Comparison of ENCODE assay signal across 17 mouse cellular contexts in genomic region chr12:110458667-110459066, GRCm38 (mm10). TPM values are rescaled to one million over a fixed set of nuclear protein-coding genes. Genes with fewer than 3 reads are reported as not detected.
A peak's percentile ranks its signal among the peaks of the same experiment; 100 is the strongest.
DNase-seq lines count a peak whose midpoint lies in the region; ATAC-seq and TF ChIP-seq lines count a peak whose summit lies in the region.
"Had no signal": no experiment of that assay in that cellular context is flagged by ENCODE, and none has a peak within 500 bp of the region (broad histone marks: within the 10 kb centered on the region; RNA-seq: fewer than 3 reads in every experiment).

No protein-coding gene starts in this region.

- H3K27me3 ChIP-seq in forebrain, postnatal 0 days (ENCODE audit: insufficient read depth, low read length) = no peaks in the 10 kb centered on the region
- H3K27me3 ChIP-seq in forebrain, embryonic 13.5 days = no peaks in the 10 kb centered on the region
- no peaks in the 10 kb centered on the region for H3K27me3 ChIP-seq in liver, embryonic 11.5 days (replicated peaks; ENCODE audit: control insufficient read depth, insufficient read depth, low read length)
- no peaks in the 10 kb centered on the region for H3K27me3 ChIP-seq in kidney, embryonic 14.5 days (ENCODE audit: control insufficient read depth, insufficient read depth, low read length)
- H3K27me3 ChIP-seq: embryonic facial prominence, embryonic 15.5 days; hindbrain, embryonic 15.5 days; stomach, embryonic 15.5 days had no signal

- WGBS in forebrain, postnatal 0 days = 80% methylated on average over 6 of the region's 6 CpGs
- WGBS in forebrain, embryonic 13.5 days = 92% methylated on average over 6 of the region's 6 CpGs
- 53% methylated on average over 6 of the region's 6 CpGs for WGBS in liver, embryonic 11.5 days
- WGBS in kidney, embryonic 14.5 days = 85% methylated on average over 6 of the region's 6 CpGs

- no peak overlapping the region for H3K9ac ChIP-seq in forebrain, postnatal 0 days
- H3K9ac ChIP-seq in forebrain, embryonic 13.5 days = no peak overlapping the region
- no peak overlapping the region for H3K9ac ChIP-seq in liver, embryonic 11.5 days (ENCODE audit: low read depth, low read length)
- no peak overlapping the region for H3K9ac ChIP-seq in kidney, embryonic 14.5 days (ENCODE audit: low read depth, low read length)
- H3K9ac ChIP-seq: embryonic facial prominence, embryonic 15.5 days; hindbrain, embryonic 15.5 days; stomach, embryonic 15.5 days had no signal

- 0 out of 2 replicates have a peak overlapping the region, but pooled peaks have one; percentile 29 for H3K27ac ChIP-seq in forebrain, postnatal 0 days (ENCODE audit: low read depth, low read length)
- no peak overlapping the region for H3K27ac ChIP-seq in forebrain, embryonic 13.5 days
- peak overlapping the region; percentile 7; the same call in 1 of the 2 replicates for H3K27ac ChIP-seq in liver, embryonic 11.5 days (ENCODE audit: low read depth, low read length)
- H3K27ac ChIP-seq in kidney, embryonic 14.5 days (ENCODE audit: low read depth, low read length) = no peak overlapping the region
- H3K27ac ChIP-seq: embryonic facial prominence, embryonic 15.5 days; heart, embryonic 10.5 days; hindbrain, embryonic 15.5 days; stomach, embryonic 15.5 days had no signal

- intact Hi-C loops in left cerebral cortex, postnatal 25 days (cut with DNase I) = loop anchor here (5.0 kb wide), 1 partner anchor 99 kb away; no protein-coding TSS in a partner anchor

- H3K9me3 ChIP-seq in forebrain, postnatal 0 days (ENCODE audit: low read length) = no peaks in the 10 kb centered on the region
- no peaks in the 10 kb centered on the region for H3K9me3 ChIP-seq in forebrain, embryonic 13.5 days (replicated peaks)
- no peaks in the 10 kb centered on the region for H3K9me3 ChIP-seq in liver, embryonic 11.5 days (ENCODE audit: control insufficient read depth, low read length)
- H3K9me3 ChIP-seq in kidney, embryonic 14.5 days (ENCODE audit: control insufficient read depth, low read length) = no peaks in the 10 kb centered on the region
- H3K9me3 ChIP-seq: embryonic facial prominence, embryonic 15.5 days; heart, embryonic 10.5 days; hindbrain, embryonic 15.5 days; stomach, embryonic 15.5 days had no signal

- no peak for ATAC-seq in forebrain, postnatal 0 days
- ATAC-seq in forebrain, embryonic 13.5 days = no peak
- ATAC-seq in liver, embryonic 11.5 days (replicated peaks; ENCODE audit: low FRiP score) = no peak
- no peak for ATAC-seq in kidney, embryonic 14.5 days (ENCODE audit: low FRiP score, low TSS enrichment)
- ATAC-seq: forebrain, embryonic 14.5 days had no signal

- H3K4me3 ChIP-seq in forebrain, postnatal 0 days (ENCODE audit: low read depth, low read length) = no peak overlapping the region
- no peak overlapping the region for H3K4me3 ChIP-seq in forebrain, embryonic 13.5 days
- H3K4me3 ChIP-seq in liver, embryonic 11.5 days (ENCODE audit: low read depth, low read length) = no peak overlapping the region
- H3K4me3 ChIP-seq in kidney, embryonic 14.5 days (ENCODE audit: low read length) = no peak overlapping the region
- H3K4me3 ChIP-seq: embryonic facial prominence, embryonic 15.5 days; heart, embryonic 10.5 days; hindbrain, embryonic 15.5 days; stomach, embryonic 15.5 days had no signal

- DNase-seq in forebrain, postnatal 0 days = no peak
- no peak for DNase-seq in liver, embryonic 11.5 days (ENCODE audit: low spot score)
- DNase-seq in liver = no peak
- peak; percentile 54 to 74 for DNase-seq in left cerebral cortex, postnatal 25 days (ENCODE audit: low spot score in 2 of 2)
- DNase-seq in right cerebral cortex, postnatal 25 days = peak; percentile 43
- no peak for DNase-seq in testis, postnatal 14 days (ENCODE audit: low spot score)
- DNase-seq: adrenal gland, adult 2 months; kidney, adult 18-20 months; lung, adult 2 months; thymus, postnatal 4 days had no signal

- H3K36me3 ChIP-seq in forebrain, postnatal 0 days (ENCODE audit: insufficient read depth) = 0 out of 2 replicates have a peak, but pooled peaks cover 5% of the 10 kb centered on the region
- H3K36me3 ChIP-seq in forebrain, embryonic 13.5 days (ENCODE audit: poor library complexity, severe bottlenecking) = 0 out of 2 replicates have a peak, but pooled peaks cover 5% of the 10 kb centered on the region
- no peaks in the 10 kb centered on the region for H3K36me3 ChIP-seq in liver, embryonic 11.5 days (ENCODE audit: control insufficient read depth, insufficient read depth, low read length)
- no peaks in the 10 kb centered on the region for H3K36me3 ChIP-seq in kidney, embryonic 14.5 days (ENCODE audit: control insufficient read depth, insufficient read depth, low read length)
- H3K36me3 ChIP-seq: embryonic facial prominence, embryonic 15.5 days; stomach, embryonic 15.5 days had no signal

- TF ChIP-seq CTCF in forebrain, postnatal 0 days (IDR thresholded peaks at IDR 0.05; ENCODE audit: low read depth) = no peak

- no peaks in the 10 kb centered on the region for H3K4me1 ChIP-seq in forebrain, postnatal 0 days (ENCODE audit: insufficient read depth)
- H3K4me1 ChIP-seq in forebrain, embryonic 13.5 days = no peaks in the 10 kb centered on the region
- peaks cover 7% of the 10 kb centered on the region; the same call in 1 of the 2 replicates for H3K4me1 ChIP-seq in liver, embryonic 11.5 days (replicated peaks; ENCODE audit: control insufficient read depth, insufficient read depth, low read length)
- no peaks in the 10 kb centered on the region for H3K4me1 ChIP-seq in kidney, embryonic 14.5 days (ENCODE audit: control insufficient read depth, insufficient read depth, low read length)
- H3K4me1 ChIP-seq: embryonic facial prominence, embryonic 15.5 days; hindbrain, embryonic 15.5 days had no signal

- H3K4me2 ChIP-seq in forebrain, postnatal 0 days (ENCODE audit: low read depth) = no peak overlapping the region
- no peak overlapping the region for H3K4me2 ChIP-seq in forebrain, embryonic 13.5 days
- no peak overlapping the region for H3K4me2 ChIP-seq in liver, embryonic 11.5 days
- H3K4me2 ChIP-seq in kidney, embryonic 14.5 days (replicated peaks; ENCODE audit: low read depth, low read length) = no peak overlapping the region
- H3K4me2 ChIP-seq: embryonic facial prominence, embryonic 15.5 days; hindbrain, embryonic 15.5 days; stomach, embryonic 15.5 days had no signal

RNA-seq across cellular contexts. Expression of gene Ppp2r5c, which starts 11.7 kb away (rescaled TPM):
- total RNA-seq in forebrain, postnatal 0 days (2014; rRNA removed) = 171 and 191 TPM in 2 replicates
- polyA plus RNA-seq in forebrain, postnatal 0 days (2015; fragmentation: Nextera tagmentation; extraction: Ambion mirVana) = 147 and 169 TPM in 2 replicates
- 138 and 147 TPM in 2 replicates for polyA plus RNA-seq in forebrain, embryonic 13.5 days (2015; fragmentation: Nextera tagmentation; extraction: Ambion mirVana)
- 138 and 151 TPM in 2 replicates for polyA plus RNA-seq in liver, embryonic 11.5 days (2014; fragmentation: Nextera tagmentation; extraction: Ambion mirVana)
- 100 to 1,000 TPM; 263 to 265 TPM for total RNA-seq in left cerebral cortex, postnatal 25 days (2021)
- polyA plus RNA-seq in kidney, embryonic 14.5 days (2014; fragmentation: Nextera tagmentation; extraction: Ambion mirVana) = 114 and 160 TPM in 2 replicates

Comparison
In these comparisons a context has a peak if more than half of its experiments do, and no peak if none do; other contexts are left out.
1. H3K27ac ChIP-seq: peak in forebrain, postnatal 0 days (single experiment) and liver, embryonic 11.5 days (single experiment); none in forebrain, embryonic 13.5 days (single experiment) and kidney, embryonic 14.5 days (single experiment).
2. DNase-seq: peak in left cerebral cortex, postnatal 25 days (2 of 2) and right cerebral cortex, postnatal 25 days (single experiment); none in forebrain, postnatal 0 days (single experiment), liver, embryonic 11.5 days (single experiment), liver (single experiment) and testis, postnatal 14 days (single experiment).